Mouse (Mus musculus) small intestine, adult 2 months (tissue): Measurements from ENCODE around the gene Mrtfa. TPM values are rescaled to one million over a fixed set of nuclear protein-coding genes. Genes with fewer than 3 reads are reported as not detected.
A peak's percentile ranks its signal among the peaks of the same experiment; 100 is the strongest.

ENCODE experiments used
- H3K27ac ChIP-seq: fragments of 200-500 bp; 2 replicates; pipeline ENCODE4 v1.5.1; 2012; ENCODE audit warnings: low read depth, low read length, control low read depth, inconsistent platforms; ENCODE audit not compliant: insufficient read depth
- H3K27me3 ChIP-seq: fragments of 200-500 bp; 2 replicates; pipeline ENCODE4 v1.6.1; 2012; ENCODE audit warnings: mild to moderate bottlenecking, moderate library complexity, low read length, inconsistent platforms; ENCODE audit not compliant: control insufficient read depth, insufficient read depth
- H3K36me3 ChIP-seq: fragments of 200-500 bp; 2 replicates; pipeline ENCODE4 v1.6.1; 2012; ENCODE audit warnings: mild to moderate bottlenecking, low read length, control low read depth, inconsistent platforms; ENCODE audit not compliant: control insufficient read depth, insufficient read depth
- H3K4me1 ChIP-seq: fragments of 200-500 bp; 2 replicates; pipeline ENCODE4 v1.6.1; 2012; ENCODE audit warnings: low read length, inconsistent platforms, mixed read lengths; ENCODE audit not compliant: control insufficient read depth, insufficient read depth, insufficient read length
- H3K4me3 ChIP-seq: fragments of 200-500 bp; 2 replicates; pipeline ENCODE4 v1.5.1; 2012; ENCODE audit warnings: low read depth, mild to moderate bottlenecking, control low read depth, inconsistent platforms, low read length, moderate library complexity
- CTCF ChIP-seq: fragments of 200-500 bp; IDR thresholded peaks from 2 replicates; pipeline ENCODE4 v1.5.1; 2012; ENCODE audit warnings: low read depth, mild to moderate bottlenecking, control low read depth, inconsistent platforms, low read length, moderate library complexity, mixed read lengths; ENCODE audit not compliant: insufficient replicate concordance, insufficient read length; ENCODE audit errors: extremely low read depth
- POLR2A ChIP-seq: fragments of 200-500 bp; IDR thresholded peaks from 2 replicates; pipeline ENCODE4 v1.6.1; 2012; ENCODE audit warnings: low read depth, mild to moderate bottlenecking, control low read depth, inconsistent platforms, low read length, moderate library complexity
- WGBS: fragments of 180-500 bp; shearing (Covaris S2); methylation state at CpG from one replicate; pipeline ENCODE4 v1.1.7; 2018; 5-methylcytosine and 5-hydroxymethylcytosine counted together
- polyA plus RNA-seq: library from polyadenylated mRNA; depleted of rRNA; stranded (reverse); fragments of >200 nt; gene quantifications from 2 replicates; pipeline ENCODE4 v1.2.3, GENCODE M21; 2012

Gene Mrtfa
- polyA plus RNA-seq, 1 experiment = 34.5 TPM

GRCm38 (mm10) chr15:81195447-81195846, 4.9 kb upstream of the Mrtfa start:
- Histone ChIP-seq H3K27me3 (no peaks in the 10 kb centered on the region), H3K36me3 (no peaks in the 10 kb centered on the region), H3K27ac (no peak overlapping the region), H3K4me3 (no peak overlapping the region), H3K4me1 (peaks cover 10% of the 10 kb centered on the region; the same call in 1 of the 2 replicates)
- TF ChIP-seq CTCF = no peak
- no peak for TF ChIP-seq POLR2A
- 70% methylated on average over 4 of the region's 4 CpGs for WGBS

DNA sequence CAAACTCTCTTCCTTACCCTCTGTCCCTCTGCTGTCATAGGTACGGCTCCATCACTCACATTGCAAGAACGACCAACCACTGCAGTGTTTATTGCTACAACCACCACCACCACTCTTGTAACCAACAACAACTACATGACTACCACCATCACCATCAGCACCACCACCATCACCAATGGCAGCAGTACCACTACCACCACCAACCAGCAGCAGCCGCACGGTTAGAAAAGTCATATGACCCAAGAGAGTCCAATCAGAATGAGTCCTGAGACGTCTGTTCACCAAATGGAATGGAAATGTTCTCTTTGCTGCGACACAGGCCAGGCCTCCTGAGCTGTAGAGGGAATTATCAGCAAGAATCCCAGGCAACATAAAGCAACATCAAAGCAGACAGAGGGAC, 4.2 kb upstream of the Mrtfa start:
- no peaks in the 10 kb centered on the region for H3K36me3 ChIP-seq
- H3K4me3 ChIP-seq = no peak overlapping the region
- H3K27ac ChIP-seq = no peak overlapping the region
- WGBS = 91% methylated on average over 6 of the region's 6 CpGs
- peaks cover 10% of the 10 kb centered on the region; the same call in 1 of the 2 replicates for H3K4me1 ChIP-seq
- H3K27me3 ChIP-seq = no peaks in the 10 kb centered on the region
- TF ChIP-seq POLR2A (no peak), CTCF (no peak)

- Histone ChIP-seq H3K27ac (peak overlapping the region; percentile 83), H3K4me3 (no peak overlapping the region), H3K36me3 (no peaks in the 10 kb centered on the region), H3K4me1 (peaks cover 5% of the 10 kb centered on the region; the same call in 1 of the 2 replicates), H3K27me3 (no peaks in the 10 kb centered on the region)
- TF ChIP-seq POLR2A (no peak), CTCF (no peak)
- 85% methylated on average over 8 of the region's 8 CpGs for WGBS
Measured at GRCm38 (mm10) chr15:81192858-81193257, 2.3 kb upstream of the Mrtfa start.

DNA sequence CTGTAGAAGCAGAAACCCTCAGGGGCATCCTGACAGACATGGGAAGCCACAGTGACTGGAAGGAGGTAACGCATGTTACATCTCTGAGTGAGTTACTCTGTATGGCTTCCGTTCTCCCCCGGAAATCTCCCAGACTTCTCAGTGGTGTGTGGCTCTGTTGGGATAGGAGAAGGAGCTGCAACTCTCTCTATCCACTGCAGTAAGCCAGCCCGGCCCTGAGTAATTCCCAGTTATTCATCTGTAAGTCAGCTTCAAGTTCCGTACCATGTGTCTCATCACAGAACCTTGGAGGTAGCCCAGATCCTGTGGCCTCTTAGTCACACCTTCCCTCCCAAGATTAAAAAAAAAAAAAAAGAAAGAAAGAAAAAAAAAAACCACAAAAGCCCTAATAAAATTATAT, 1.8 kb upstream of the Mrtfa start:
- Histone ChIP-seq H3K36me3 (no peaks in the 10 kb centered on the region), H3K27me3 (no peaks in the 10 kb centered on the region), H3K4me3 (no peak overlapping the region), H3K4me1 (peaks cover 5% of the 10 kb centered on the region; the same call in 1 of the 2 replicates), H3K27ac (no peak overlapping the region)
- WGBS = 85% methylated on average over 5 of the region's 5 CpGs
- TF ChIP-seq POLR2A = no peak
- no peak for TF ChIP-seq CTCF

- H3K27ac ChIP-seq = peak overlapping the region; percentile 69
- no peaks in the 10 kb centered on the region for H3K36me3 ChIP-seq
- H3K4me3 ChIP-seq = peak overlapping the region; percentile 68
- H3K27me3 ChIP-seq = no peaks in the 10 kb centered on the region
- peaks cover 5% of the 10 kb centered on the region; the same call in 1 of the 2 replicates for H3K4me1 ChIP-seq
- WGBS = 19% methylated on average over 9 of the region's 9 CpGs
- TF ChIP-seq CTCF (no peak), POLR2A (no peak)
Measured at GRCm38 (mm10) chr15:81191303-81191702, 746 bp upstream of the Mrtfa start.

GRCm38 (mm10) chr15:81190011-81190629, 437 bp downstream of the Mrtfa start:
- no peak for TF ChIP-seq POLR2A
- no peak for TF ChIP-seq CTCF
- Histone ChIP-seq H3K27ac (peak overlapping the region; percentile 23; the same call in 1 of the 2 replicates), H3K27me3 (no peaks in the 10 kb centered on the region), H3K4me3 (peak overlapping the region; percentile 94), H3K4me1 (peaks cover 5% of the 10 kb centered on the region; the same call in 1 of the 2 replicates), H3K36me3 (no peaks in the 10 kb centered on the region)
- 0% methylated on average over 45 of the region's 46 CpGs for WGBS

GRCm38 (mm10) chr15:81189061-81189460, 1.5 kb downstream of the Mrtfa start:
- Histone ChIP-seq H3K36me3 (no peaks in the 10 kb centered on the region), H3K4me3 (no peak overlapping the region), H3K27me3 (no peaks in the 10 kb centered on the region), H3K4me1 (peaks cover 5% of the 10 kb centered on the region; the same call in 1 of the 2 replicates), H3K27ac (no peak overlapping the region)
- WGBS = 85% methylated on average over 2 of the region's 2 CpGs
- TF ChIP-seq POLR2A (no peak), CTCF (no peak)
